Mouse (Mus musculus) thymus, postnatal 0 days (tissue): Measurements from ENCODE around the gene Xpnpep3. TPM values are rescaled to one million over a fixed set of nuclear protein-coding genes. Genes with fewer than 3 reads are reported as not detected.

Experiments
- DNase-seq: peaks from one replicate; pipeline ENCODE4 v3.0.0-alpha.2; 2015; ENCODE audit warnings: low spot score
- polyA plus RNA-seq: library from polyadenylated mRNA; unstranded; fragments of >200 nt; fragmentation: Nextera tagmentation; extraction: Ambion mirVana; gene quantifications from 2 replicates; pipeline ENCODE4 v1.2.1, GENCODE M21; 2015

Xpnpep3 gene
- polyA plus RNA-seq, 1 experiment from 2014 or later, result 9.4 TPM

- DNase-seq, result no peak
These were observed 671 bp upstream of the Xpnpep3 start for GRCm38 (mm10) chr15:81399297-81399637.

- no peak for DNase-seq
These were observed 5.1 kb downstream of the Xpnpep3 start for GRCm38 (mm10) chr15:81405008-81405407.

GRCm38 (mm10) chr15:81408199-81408598 is 8.3 kb downstream of the Xpnpep3 start, which contains the start of gene Dnajb7:
Dnajb7 (minus strand) TSS chr15:81408299.
- DNase-seq, result no peak

- DNase-seq, result peak; percentile 20
These were observed 16.9 kb downstream of the Xpnpep3 start for GRCm38 (mm10) chr15:81416763-81417310.

GRCm38 (mm10) chr15:81418065-81418464 is 18.1 kb downstream of the Xpnpep3 start:
- DNase-seq, result no peak

GRCm38 (mm10) chr15:81421454-81421853 is 21.5 kb downstream of the Xpnpep3 start:
- DNase-seq, result peak; percentile 25

- DNase-seq, result no peak
These were observed 22.3 kb downstream of the Xpnpep3 start for GRCm38 (mm10) chr15:81422156-81422681.

GRCm38 (mm10) chr15:81425311-81425710 is 25.4 kb downstream of the Xpnpep3 start:
- no peak for DNase-seq

GRCm38 (mm10) chr15:81427947-81428346 is 28.0 kb downstream of the Xpnpep3 start:
- no peak for DNase-seq

GRCm38 (mm10) chr15:81431195-81431594 is 31.3 kb downstream of the Xpnpep3 start:
- no peak for DNase-seq

GRCm38 (mm10) chr15:81438345-81438744 is 38.4 kb downstream of the Xpnpep3 start:
- DNase-seq, result no peak

- no peak for DNase-seq
These were observed 39.3 kb downstream of the Xpnpep3 start for GRCm38 (mm10) chr15:81439236-81439635.

GRCm38 (mm10) chr15:81448463-81448862 is 48.5 kb downstream of the Xpnpep3 start:
- DNase-seq, result peak; percentile 72

- no peak for DNase-seq
These were observed 61.6 kb downstream of the Xpnpep3 start for GRCm38 (mm10) chr15:81461523-81461922.

GRCm38 (mm10) chr15:81465016-81465660 is 65.2 kb downstream of the Xpnpep3 start:
- DNase-seq, result peak; percentile 26

GRCm38 (mm10) chr15:81465901-81466737 is 66.2 kb downstream of the Xpnpep3 start, which contains the start of gene Rbx1:
Rbx1 (plus strand) TSS chr15:81466296.
- peak; percentile 100 for DNase-seq

- no peak for DNase-seq
These were observed 66.8 kb downstream of the Xpnpep3 start for GRCm38 (mm10) chr15:81466738-81467113.

GRCm38 (mm10) chr15:81470735-81471134 is 70.8 kb downstream of the Xpnpep3 start:
- no peak for DNase-seq

GRCm38 (mm10) chr15:81472256-81472655 is 72.3 kb downstream of the Xpnpep3 start:
- no peak for DNase-seq

- peak; percentile 45 for DNase-seq
These were observed 75.7 kb downstream of the Xpnpep3 start for GRCm38 (mm10) chr15:81475654-81476053.

- DNase-seq, result no peak
These were observed 76.7 kb downstream of the Xpnpep3 start for GRCm38 (mm10) chr15:81476597-81476996.
